Mouse (Mus musculus): ENCODE measurements at regions not wholly inside any gene's neighbourhood (a gene's known extent, or its start where the extent isn't known, plus 50 kb on each side); places are given as distances from the start of the nearest gene placed in this dataset.
A peak's percentile ranks its signal among the peaks of the same experiment; 100 is the strongest.

DNA sequence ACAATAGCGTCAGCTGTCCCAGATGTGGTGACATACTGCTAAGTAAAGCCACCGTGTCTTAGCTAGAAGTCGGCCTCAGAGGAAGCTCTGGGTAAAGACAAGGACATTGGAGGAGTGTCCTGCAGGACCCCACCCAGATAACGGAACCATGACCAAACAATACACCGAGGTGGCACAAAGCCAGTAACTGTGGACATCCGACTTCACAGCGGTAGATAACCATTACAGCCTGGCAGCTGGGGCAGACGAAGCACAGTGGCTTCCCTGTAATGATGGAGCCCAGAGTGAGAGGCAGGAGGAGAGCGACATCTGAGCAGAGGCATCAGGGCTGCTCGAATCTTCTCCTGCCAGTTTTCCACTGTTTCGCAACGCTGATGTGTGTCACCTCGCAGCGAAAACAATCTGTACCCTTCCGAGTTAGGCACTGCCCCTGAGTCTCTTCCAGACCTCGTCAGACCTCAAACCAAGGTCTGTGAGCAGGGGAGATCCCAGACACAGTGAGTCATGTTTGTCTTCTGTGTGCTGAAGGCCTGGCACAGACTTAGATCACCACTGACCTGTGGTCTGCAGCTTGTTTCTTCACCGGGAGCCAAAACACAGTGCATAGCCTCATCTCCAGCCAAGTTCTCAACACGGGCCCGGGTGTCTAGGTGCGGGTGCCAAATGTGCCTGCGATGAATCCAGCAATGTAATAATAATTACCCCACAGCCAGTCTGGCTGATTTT lies 159.7 kb upstream of the Hmga2 start:
- intact Hi-C loops (cut with DNase I): no loop called here
- DNase-seq (ENCODE audit: extremely low spot score in 1 of 2, low spot score in 2 of 2): peak; percentile 7 to 38

DNA sequence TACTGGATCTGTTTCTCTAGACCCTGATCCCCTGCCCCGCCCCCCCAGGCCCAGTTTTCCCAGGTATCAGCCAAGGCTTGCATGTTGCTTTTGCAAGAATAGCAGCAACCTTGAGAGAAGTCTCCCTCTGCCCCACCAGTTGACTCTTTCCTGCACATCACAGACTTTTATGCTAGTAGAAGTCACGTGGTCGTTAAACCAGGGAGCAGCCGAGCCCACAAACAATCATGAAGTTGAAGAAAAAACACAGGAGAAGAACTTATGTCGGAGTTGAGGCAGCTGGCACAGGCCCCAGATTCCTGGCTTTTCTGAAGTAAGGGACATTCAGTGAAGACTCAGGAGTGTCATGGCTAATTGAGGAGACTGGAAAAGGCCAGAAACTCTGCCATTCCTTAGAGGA lies 158.9 kb upstream of the Hmga2 start:
- no peak for DNase-seq (ENCODE audit: extremely low spot score in 1 of 2, low spot score in 2 of 2)
- intact Hi-C loops (cut with DNase I): no loop called here

- no peak for DNase-seq (ENCODE audit: extremely low spot score in 1 of 2, low spot score in 2 of 2)
- intact Hi-C loops (cut with DNase I): no loop called here
Observed at GRCm38 (mm10) chr10:120632071-120632470, 155.8 kb upstream of the Hmga2 start.

DNA sequence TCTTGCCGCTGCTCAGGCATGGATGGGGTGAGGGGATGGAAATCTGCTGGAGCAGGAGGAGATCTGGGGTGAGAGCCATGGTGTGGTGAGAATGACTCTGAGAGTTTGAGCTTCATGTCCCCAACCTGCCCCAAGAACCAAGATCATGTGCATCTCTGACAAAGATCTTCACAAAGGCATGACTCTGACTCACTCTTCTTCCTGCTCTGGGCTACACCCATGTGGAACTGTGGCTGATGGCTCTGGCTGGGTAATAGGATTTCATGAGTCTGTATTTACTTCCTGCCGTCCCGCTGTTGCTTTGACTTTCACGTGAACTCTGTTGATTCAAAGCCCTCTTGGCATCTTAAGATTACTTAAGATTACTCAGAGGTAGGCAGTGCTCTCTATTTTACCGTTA lies 151.8 kb upstream of the Hmga2 start:
- intact Hi-C loops (cut with DNase I): no loop called here
- no peak for DNase-seq (ENCODE audit: extremely low spot score in 1 of 2, low spot score in 2 of 2)

DNA sequence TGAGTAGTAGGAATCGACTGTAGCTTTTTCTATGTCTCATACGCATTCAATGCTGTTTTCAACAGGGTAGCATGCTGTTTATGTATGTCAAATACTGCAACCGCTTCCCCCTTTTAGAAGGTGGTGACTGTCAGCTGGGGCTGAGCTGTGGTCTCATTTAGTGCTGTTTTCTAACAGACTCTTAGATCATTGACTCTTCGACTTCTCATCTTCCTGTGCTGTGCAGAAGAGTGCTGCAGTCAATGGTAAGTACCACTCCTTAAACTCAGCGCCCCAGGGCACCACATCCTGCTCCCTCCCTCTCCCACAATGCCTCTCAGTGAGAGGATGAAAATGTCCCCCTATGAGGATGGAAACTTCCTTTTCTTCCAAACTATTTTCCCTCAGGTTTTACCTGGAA lies 149.2 kb upstream of the Hmga2 start:
- intact Hi-C loops (cut with DNase I): no loop called here
- no peak for DNase-seq (ENCODE audit: extremely low spot score in 1 of 2, low spot score in 2 of 2)

GRCm38 (mm10) chr10:120624203-120624942 lies 148.1 kb upstream of the Hmga2 start:
- intact Hi-C loops (cut with DNase I): no loop called here
- no peak for DNase-seq (ENCODE audit: extremely low spot score in 1 of 2, low spot score in 2 of 2)

DNA sequence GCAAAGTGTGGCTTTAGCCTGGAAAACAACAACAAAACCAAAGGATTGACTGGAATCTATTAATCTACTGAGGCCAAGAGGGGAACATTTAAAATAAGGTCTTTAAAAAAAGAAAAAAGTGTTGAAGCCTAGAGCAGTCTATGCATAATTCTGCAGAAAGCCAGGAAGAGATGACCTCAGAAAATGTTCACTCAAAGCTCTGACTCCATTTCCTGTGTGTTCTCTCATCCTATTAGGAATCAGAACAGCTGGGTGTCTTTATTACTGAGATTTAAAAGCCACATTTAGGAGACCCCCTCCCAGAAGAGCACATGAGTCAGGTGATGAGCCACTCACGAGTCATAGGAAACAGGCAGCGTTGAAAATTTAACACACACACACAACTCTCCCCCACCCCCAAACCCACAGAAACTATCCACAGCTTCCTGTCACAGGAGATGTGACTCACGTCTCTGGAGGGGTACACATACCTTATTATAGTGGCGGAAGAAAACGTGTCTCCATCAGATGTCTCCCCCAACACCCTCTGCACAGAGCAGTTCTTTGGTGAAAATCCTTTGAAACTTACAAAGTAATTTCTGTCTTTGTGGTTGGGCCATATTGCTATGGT lies 140.2 kb upstream of the Hmga2 start:
- no peak for DNase-seq (ENCODE audit: extremely low spot score in 1 of 2, low spot score in 2 of 2)
- intact Hi-C loops (cut with DNase I): no loop called here

DNA sequence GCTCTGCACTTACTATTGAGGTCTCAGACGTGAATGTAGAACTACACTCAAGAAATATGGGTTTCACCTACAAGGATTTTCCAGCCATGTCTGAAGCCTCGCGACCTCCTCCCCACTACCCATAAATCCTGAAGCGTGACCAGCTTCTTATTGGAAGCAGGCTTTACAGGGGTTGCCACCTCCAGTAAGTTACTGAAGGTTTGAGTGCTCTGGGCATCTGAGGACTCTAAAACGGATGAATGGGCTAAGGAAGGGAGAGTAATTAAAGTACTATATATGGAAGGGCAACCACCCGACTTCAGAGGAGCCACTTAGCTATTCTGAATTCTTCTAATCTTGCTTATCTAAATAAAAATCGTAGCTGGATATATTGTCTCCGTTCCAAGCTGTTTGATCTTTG lies 136.1 kb upstream of the Hmga2 start:
- no peak for DNase-seq (ENCODE audit: extremely low spot score in 1 of 2, low spot score in 2 of 2)
- intact Hi-C loops (cut with DNase I): no loop called here

DNA sequence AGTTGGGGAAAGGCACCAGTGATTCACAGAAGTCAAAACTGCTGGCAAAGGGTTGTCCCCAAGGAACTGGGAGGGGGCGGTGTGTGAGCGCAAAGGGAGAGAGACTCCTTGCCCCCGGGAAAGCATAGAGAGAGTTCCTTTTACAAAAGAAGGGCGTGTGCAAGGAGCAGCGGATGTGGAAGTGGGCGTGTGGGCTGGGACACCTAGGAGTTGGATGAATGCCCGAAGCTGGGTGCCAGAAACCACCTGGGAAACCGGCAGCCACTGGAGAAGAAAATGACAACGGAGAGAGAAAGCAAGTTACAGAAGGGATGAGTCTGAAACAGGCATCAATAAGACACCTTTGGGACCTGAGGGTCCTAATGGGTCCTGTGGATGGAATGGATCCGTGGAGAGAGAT lies 133.8 kb upstream of the Hmga2 start:
- peak in 1 of 2 experiments; percentile 18 for DNase-seq (ENCODE audit: extremely low spot score in 1 of 2, low spot score in 2 of 2)
- intact Hi-C loops (cut with DNase I): no loop called here

DNA sequence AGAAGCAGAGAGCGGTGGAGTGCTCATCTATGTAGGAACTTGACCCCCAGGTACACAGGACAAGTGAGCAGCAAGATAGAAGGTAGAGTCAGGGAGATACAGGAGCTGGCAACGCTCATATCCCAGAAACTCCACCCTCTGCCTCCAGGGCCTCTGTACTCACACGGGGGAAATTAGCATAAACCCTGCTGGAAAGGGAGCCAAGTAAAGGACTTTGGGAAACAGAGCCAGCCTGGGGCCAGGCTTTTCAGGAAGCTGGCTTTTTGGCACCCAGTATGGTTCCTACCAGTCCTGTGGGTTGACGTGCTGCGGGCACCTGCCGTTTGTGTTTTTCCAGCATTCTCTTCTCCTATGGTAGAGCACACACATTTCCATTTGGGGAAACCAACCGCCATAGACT lies 128.2 kb upstream of the Hmga2 start:
- intact Hi-C loops (cut with DNase I): no loop called here
- no peak for DNase-seq (ENCODE audit: extremely low spot score in 1 of 2, low spot score in 2 of 2)

GRCm38 (mm10) chr10:120603167-120603566 lies 126.9 kb upstream of the Hmga2 start:
- intact Hi-C loops (cut with DNase I): no loop called here
- DNase-seq (ENCODE audit: extremely low spot score in 1 of 2, low spot score in 2 of 2): no peak

- intact Hi-C loops (cut with DNase I): no loop called here
- no peak for DNase-seq (ENCODE audit: extremely low spot score in 1 of 2, low spot score in 2 of 2)
Observed at GRCm38 (mm10) chr10:120600735-120601134, 124.5 kb upstream of the Hmga2 start.

GRCm38 (mm10) chr10:120599551-120599950 lies 123.3 kb upstream of the Hmga2 start:
- intact Hi-C loops (cut with DNase I): no loop called here
- no peak for DNase-seq (ENCODE audit: extremely low spot score in 1 of 2, low spot score in 2 of 2)

DNA sequence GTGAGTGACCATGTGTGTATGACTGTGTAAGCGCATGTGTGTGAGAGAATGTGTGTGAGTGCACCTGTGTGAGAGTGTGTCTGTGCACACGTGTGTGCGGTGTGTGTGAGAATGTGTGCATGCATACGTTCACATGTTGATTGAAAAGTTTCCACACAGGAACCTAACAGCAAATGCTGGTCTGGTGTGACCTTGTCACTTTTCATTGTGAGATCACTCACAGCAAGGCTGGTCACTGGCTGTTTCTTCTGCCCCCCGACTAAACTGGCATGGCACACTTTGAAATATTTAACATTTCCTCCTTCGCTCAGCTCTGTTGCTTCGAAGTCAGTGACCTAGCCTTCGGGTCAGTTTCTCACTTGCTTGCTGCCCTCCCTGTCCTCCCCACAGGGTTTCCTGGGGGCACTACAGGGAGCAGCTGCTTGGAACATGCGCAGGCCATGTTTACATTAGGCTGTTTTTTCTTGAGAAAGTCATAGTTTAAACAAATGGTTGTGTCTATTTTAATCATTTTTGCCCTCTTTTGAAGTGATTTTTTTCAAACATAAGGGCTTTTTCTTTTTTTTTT lies 121.1 kb upstream of the Hmga2 start:
- intact Hi-C loops (cut with DNase I): no loop called here
- DNase-seq (ENCODE audit: extremely low spot score in 1 of 2, low spot score in 2 of 2): peak in 1 of 2 experiments; percentile 28

GRCm38 (mm10) chr10:120595145-120595544 lies 118.9 kb upstream of the Hmga2 start:
- DNase-seq (ENCODE audit: extremely low spot score in 1 of 2, low spot score in 2 of 2): no peak
- intact Hi-C loops (cut with DNase I): no loop called here

GRCm38 (mm10) chr10:120593876-120594275 lies 117.6 kb upstream of the Hmga2 start:
- intact Hi-C loops (cut with DNase I): no loop called here
- no peak for DNase-seq (ENCODE audit: extremely low spot score in 1 of 2, low spot score in 2 of 2)

DNA sequence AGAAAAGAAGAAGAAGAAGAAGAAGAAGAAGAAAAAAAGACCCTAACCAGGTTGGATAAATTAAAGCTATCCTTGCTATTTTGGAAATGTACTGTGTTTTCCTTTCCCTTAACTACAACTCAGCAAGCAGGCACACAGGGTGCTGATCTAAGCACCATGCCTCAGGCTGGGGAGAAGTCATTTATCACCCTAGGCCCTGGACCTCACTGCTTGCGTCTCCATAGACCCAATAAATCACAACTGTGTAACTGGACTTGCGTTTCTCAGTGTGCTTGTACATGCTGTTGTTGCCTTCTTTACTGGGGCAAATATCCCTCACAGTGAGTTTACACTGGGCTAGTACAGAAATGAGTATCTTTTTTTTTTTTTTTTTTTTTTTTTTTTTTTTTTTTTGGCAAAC lies 113.4 kb upstream of the Hmga2 start:
- intact Hi-C loops (cut with DNase I): no loop called here
- no peak for DNase-seq (ENCODE audit: extremely low spot score in 1 of 2, low spot score in 2 of 2)

GRCm38 (mm10) chr10:120587854-120588633 lies 111.8 kb upstream of the Hmga2 start:
- DNase-seq (ENCODE audit: extremely low spot score in 1 of 2, low spot score in 2 of 2): no peak
- intact Hi-C loops (cut with DNase I): no loop called here

GRCm38 (mm10) chr10:120587179-120587578 lies 110.9 kb upstream of the Hmga2 start:
- no peak for DNase-seq (ENCODE audit: extremely low spot score in 1 of 2, low spot score in 2 of 2)
- intact Hi-C loops (cut with DNase I): no loop called here

Data from left cerebral cortex, postnatal 10 days (tissue).